Mouse (Mus musculus): ENCODE results near the gene Arhgap15. TPM values are rescaled to one million over a fixed set of nuclear protein-coding genes. Genes with fewer than 3 reads are reported as not detected.

Arhgap15 gene
- polyA plus RNA-seq, 1 experiment = 0.20 TPM

DNA sequence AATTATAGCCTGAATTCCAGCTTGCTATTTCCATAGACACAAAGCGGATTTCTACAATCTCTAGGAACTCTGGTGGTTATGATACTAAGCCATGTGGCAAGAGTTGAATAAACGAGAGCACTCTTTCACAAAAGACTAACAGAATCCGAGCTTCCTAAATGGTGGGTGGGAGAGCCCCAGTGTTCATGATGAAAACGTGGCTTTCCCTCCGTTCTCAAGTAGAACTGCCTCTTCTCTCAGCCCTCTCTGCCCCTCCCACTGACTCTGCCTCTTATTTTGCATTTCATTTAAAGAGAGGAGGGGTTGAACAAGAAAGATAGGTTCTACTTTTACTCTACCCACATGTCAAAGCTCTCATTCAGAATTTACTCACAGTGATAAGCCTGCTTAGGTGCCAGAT is 551.3 kb downstream of the Arhgap15 start:
- Histone ChIP-seq H3K27ac (ENCODE audit: insufficient read depth, low read depth, low read length) (no peak overlapping the region), H3K27me3 (ENCODE audit: control insufficient read depth, insufficient read depth, low read length) (no peaks in the 10 kb centered on the region), H3K4me1 (ENCODE audit: control insufficient read depth, insufficient read depth, insufficient read length, low read length) (no peaks in the 10 kb centered on the region), H3K36me3 (ENCODE audit: control insufficient read depth, insufficient read depth, low read length) (no peaks in the 10 kb centered on the region), H3K4me3 (ENCODE audit: low read depth, low read length) (no peak overlapping the region)
- TF ChIP-seq CTCF (IDR thresholded peaks at IDR 0.05; ENCODE audit: extremely low read depth, insufficient read length, insufficient replicate concordance, low read depth, low read length) (no peak), POLR2A (IDR thresholded peaks at IDR 0.05; ENCODE audit: low read depth, low read length) (no peak)
- 55% methylated on average over 5 of the region's 5 CpGs for WGBS

DNA sequence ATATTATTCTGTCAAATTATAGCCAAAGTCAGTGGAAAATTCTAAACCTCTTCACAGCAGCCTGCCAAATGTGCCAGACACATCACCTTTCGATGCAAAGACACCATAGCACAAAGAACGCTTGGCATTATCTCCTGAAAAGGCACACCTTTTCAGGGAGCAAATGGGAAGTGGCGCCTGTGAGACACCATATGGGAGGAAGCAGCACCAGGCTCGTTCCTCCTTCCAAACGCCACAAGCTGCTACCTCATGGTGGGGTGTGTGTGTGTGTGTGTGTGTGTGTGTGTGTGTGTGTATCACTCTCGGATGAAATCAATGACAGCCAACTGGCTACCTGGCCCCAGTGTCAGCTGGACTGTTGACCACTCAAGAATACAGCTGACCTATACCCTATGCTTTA is 551.8 kb downstream of the Arhgap15 start:
- H3K27me3 ChIP-seq (ENCODE audit: control insufficient read depth, insufficient read depth, low read length) = no peaks in the 10 kb centered on the region
- H3K36me3 ChIP-seq (ENCODE audit: control insufficient read depth, insufficient read depth, low read length) = no peaks in the 10 kb centered on the region
- TF ChIP-seq CTCF (IDR thresholded peaks at IDR 0.05; ENCODE audit: extremely low read depth, insufficient read length, insufficient replicate concordance, low read depth, low read length) (no peak), POLR2A (IDR thresholded peaks at IDR 0.05; ENCODE audit: low read depth, low read length) (no peak)
- 66% methylated on average over 6 of the region's 6 CpGs for WGBS
- no peaks in the 10 kb centered on the region for H3K4me1 ChIP-seq (ENCODE audit: control insufficient read depth, insufficient read depth, insufficient read length, low read length)
- H3K27ac ChIP-seq (ENCODE audit: insufficient read depth, low read depth, low read length) = no peak overlapping the region
- no peak overlapping the region for H3K4me3 ChIP-seq (ENCODE audit: low read depth, low read length)

DNA sequence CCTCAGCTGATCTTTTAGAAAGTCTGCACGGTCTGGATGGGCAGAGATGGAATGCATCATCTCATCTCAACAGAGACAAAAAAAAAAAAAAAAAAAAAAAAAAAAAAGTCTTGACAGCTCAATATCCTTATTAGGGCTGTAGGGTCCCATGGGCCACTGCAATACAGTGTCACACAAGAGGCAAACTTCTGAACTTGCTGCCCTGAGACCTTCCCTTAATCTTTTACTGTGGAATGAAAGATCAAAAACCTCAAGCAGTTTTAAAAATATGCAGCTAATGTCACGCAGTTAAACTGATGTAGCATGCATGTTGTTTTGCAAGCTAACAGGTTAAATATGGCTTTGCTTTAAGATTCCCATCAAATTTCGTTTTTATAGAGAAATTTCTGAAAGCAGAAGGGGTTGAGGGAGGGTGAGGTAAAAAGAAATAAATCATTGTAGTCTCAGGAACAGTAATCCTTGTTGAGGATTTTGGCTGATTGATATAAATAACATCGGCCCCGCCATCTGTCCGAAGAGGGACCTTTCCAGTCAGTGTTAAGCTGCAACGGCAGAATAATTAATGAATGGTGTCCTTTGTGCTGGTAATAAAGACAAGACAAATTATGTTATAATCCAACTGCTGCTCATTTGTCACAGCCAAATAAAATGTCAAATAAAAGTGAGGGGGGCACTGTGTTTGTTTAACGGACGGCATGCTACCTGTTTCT is 555.8 kb downstream of the Arhgap15 start:
- no peak for TF ChIP-seq POLR2A (IDR thresholded peaks at IDR 0.05; ENCODE audit: low read depth, low read length)
- no peak for TF ChIP-seq CTCF (IDR thresholded peaks at IDR 0.05; ENCODE audit: extremely low read depth, insufficient read length, insufficient replicate concordance, low read depth, low read length)
- no peaks in the 10 kb centered on the region for H3K27me3 ChIP-seq (ENCODE audit: control insufficient read depth, insufficient read depth, low read length)
- no peaks in the 10 kb centered on the region for H3K4me1 ChIP-seq (ENCODE audit: control insufficient read depth, insufficient read depth, insufficient read length, low read length)
- H3K36me3 ChIP-seq (ENCODE audit: control insufficient read depth, insufficient read depth, low read length) = no peaks in the 10 kb centered on the region
- 47% methylated on average over 9 of the region's 9 CpGs for WGBS
- H3K4me3 ChIP-seq (ENCODE audit: low read depth, low read length) = no peak overlapping the region
- H3K27ac ChIP-seq (ENCODE audit: insufficient read depth, low read depth, low read length) = no peak overlapping the region

DNA sequence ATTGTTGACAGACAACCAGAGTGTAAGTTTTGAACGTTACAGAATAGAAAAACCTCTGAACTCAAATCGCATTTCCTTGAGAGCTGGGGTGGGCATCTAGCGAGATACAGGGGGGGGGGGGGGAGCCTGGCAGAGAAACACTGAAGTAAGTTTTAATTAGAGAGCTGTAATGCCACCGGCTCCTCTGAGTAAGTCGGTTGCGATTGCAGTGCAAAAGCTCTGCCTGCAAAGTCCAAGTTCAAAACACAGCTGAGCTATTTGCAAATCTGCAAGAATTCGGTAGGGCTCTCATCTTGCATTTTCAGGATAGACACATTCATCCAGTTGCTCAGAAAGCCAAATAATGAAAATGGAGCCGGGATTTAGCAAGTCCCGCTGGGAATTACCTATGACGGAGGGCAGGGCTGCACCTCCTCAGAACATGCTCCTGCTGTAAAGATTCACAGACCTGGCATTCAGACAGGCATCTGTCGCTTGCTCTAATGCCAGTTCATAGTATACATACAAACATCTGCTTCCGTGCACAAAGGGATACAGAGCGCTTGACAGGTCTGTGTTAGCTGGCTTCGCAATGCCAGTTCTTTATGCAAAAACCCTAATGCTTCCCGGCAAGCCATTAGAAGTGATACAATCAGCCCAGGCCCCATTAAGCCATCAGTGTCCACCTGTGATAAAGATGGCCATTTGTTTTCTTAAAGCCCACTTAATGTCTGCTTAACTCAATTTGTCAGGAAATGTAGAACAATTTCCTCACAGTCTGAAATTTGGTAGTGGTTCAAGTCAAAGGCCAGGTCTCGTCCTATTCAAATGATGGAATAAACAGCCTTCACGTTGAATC is 556.6 kb downstream of the Arhgap15 start:
- Histone ChIP-seq H3K27me3 (ENCODE audit: control insufficient read depth, insufficient read depth, low read length) (no peaks in the 10 kb centered on the region), H3K4me3 (ENCODE audit: low read depth, low read length) (no peak overlapping the region), H3K36me3 (ENCODE audit: control insufficient read depth, insufficient read depth, low read length) (no peaks in the 10 kb centered on the region), H3K4me1 (ENCODE audit: control insufficient read depth, insufficient read depth, insufficient read length, low read length) (no peaks in the 10 kb centered on the region), H3K27ac (ENCODE audit: insufficient read depth, low read depth, low read length) (no peak overlapping the region)
- 62% methylated on average over 17 of the region's 17 CpGs for WGBS
- TF ChIP-seq POLR2A (IDR thresholded peaks at IDR 0.05; ENCODE audit: low read depth, low read length) (no peak), CTCF (IDR thresholded peaks at IDR 0.05; ENCODE audit: extremely low read depth, insufficient read length, insufficient replicate concordance, low read depth, low read length) (no peak)

DNA sequence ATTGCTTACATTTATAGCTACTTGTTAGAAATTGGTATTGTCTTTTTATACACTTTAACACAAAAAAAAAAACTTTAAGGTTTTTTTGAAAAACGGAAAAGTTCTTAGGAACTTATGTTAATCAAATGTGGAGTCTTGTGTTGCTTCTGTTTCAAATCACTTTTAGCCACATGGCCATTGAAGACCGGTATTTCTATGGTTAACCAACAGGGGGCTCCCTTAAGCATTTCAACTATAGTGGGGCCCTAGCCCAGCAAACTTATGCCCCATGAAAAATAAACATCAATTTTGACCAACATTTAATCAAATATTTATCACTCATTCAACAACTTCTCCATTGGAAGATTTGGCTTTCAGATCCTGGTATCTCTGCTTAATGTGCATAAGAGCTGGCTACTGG is 557.5 kb downstream of the Arhgap15 start:
- no peak overlapping the region for H3K27ac ChIP-seq (ENCODE audit: insufficient read depth, low read depth, low read length)
- H3K36me3 ChIP-seq (ENCODE audit: control insufficient read depth, insufficient read depth, low read length) = no peaks in the 10 kb centered on the region
- WGBS = 64% methylated on average over 2 of the region's 2 CpGs
- no peaks in the 10 kb centered on the region for H3K4me1 ChIP-seq (ENCODE audit: control insufficient read depth, insufficient read depth, insufficient read length, low read length)
- H3K4me3 ChIP-seq (ENCODE audit: low read depth, low read length) = no peak overlapping the region
- TF ChIP-seq POLR2A (IDR thresholded peaks at IDR 0.05; ENCODE audit: low read depth, low read length) (no peak), CTCF (IDR thresholded peaks at IDR 0.05; ENCODE audit: extremely low read depth, insufficient read length, insufficient replicate concordance, low read depth, low read length) (no peak)
- H3K27me3 ChIP-seq (ENCODE audit: control insufficient read depth, insufficient read depth, low read length) = no peaks in the 10 kb centered on the region

DNA sequence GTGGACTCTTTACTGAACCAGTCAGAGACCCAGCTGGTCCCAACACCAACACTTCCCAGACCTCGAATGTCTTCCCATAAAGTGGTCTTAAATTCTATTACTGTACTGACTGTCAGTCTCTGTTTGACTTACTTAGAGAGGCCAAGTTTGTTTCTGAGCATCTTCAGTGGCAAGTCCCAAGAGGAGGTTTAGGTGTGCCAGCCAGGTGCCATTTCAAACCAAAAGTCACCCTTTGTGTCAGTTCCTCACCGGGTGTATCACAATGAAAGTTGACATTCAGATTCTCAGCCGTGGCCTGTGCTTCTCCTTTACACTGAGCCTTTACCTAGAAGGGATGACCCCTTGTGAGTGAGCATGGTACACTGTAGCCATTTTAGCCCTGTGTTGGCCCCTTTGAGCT is 560.5 kb downstream of the Arhgap15 start:
- Histone ChIP-seq H3K27me3 (ENCODE audit: control insufficient read depth, insufficient read depth, low read length) (no peaks in the 10 kb centered on the region), H3K4me3 (ENCODE audit: low read depth, low read length) (no peak overlapping the region), H3K27ac (ENCODE audit: insufficient read depth, low read depth, low read length) (no peak overlapping the region), H3K36me3 (ENCODE audit: control insufficient read depth, insufficient read depth, low read length) (no peaks in the 10 kb centered on the region), H3K4me1 (ENCODE audit: control insufficient read depth, insufficient read depth, insufficient read length, low read length) (no peaks in the 10 kb centered on the region)
- WGBS = 84% methylated on average over 3 of the region's 3 CpGs
- no peak for TF ChIP-seq POLR2A (IDR thresholded peaks at IDR 0.05; ENCODE audit: low read depth, low read length)
- no peak for TF ChIP-seq CTCF (IDR thresholded peaks at IDR 0.05; ENCODE audit: extremely low read depth, insufficient read length, insufficient replicate concordance, low read depth, low read length)

DNA sequence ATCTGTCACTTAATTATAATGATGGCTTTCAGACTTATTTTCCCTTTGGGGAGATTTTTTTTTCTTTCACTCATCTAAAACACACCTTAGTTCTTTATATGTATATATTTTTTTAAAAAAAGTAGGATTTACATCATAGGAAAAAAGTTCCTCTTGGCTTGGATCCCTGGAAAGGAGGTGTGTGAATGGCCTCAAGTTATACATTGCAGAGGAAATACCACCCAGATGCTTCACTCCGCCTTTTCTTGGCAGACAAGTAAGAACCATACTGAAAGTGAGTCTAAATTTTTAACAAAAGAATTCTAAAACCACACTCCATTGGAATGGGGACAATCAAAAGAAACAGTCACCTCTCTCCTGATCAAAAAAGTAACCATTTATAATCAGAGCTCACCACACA is 560.9 kb downstream of the Arhgap15 start:
- H3K4me1 ChIP-seq (ENCODE audit: control insufficient read depth, insufficient read depth, insufficient read length, low read length) = no peaks in the 10 kb centered on the region
- no peak overlapping the region for H3K27ac ChIP-seq (ENCODE audit: insufficient read depth, low read depth, low read length)
- H3K27me3 ChIP-seq (ENCODE audit: control insufficient read depth, insufficient read depth, low read length) = no peaks in the 10 kb centered on the region
- TF ChIP-seq CTCF (IDR thresholded peaks at IDR 0.05; ENCODE audit: extremely low read depth, insufficient read length, insufficient replicate concordance, low read depth, low read length) = no peak
- no peak for TF ChIP-seq POLR2A (IDR thresholded peaks at IDR 0.05; ENCODE audit: low read depth, low read length)
- WGBS = 78% methylated on average over 1 of the region's 1 CpGs
- no peak overlapping the region for H3K4me3 ChIP-seq (ENCODE audit: low read depth, low read length)
- no peaks in the 10 kb centered on the region for H3K36me3 ChIP-seq (ENCODE audit: control insufficient read depth, insufficient read depth, low read length)

Measured in small intestine, adult 2 months (tissue).